Mouse (Mus musculus) megakaryocyte, embryonic 14.5 days (primary cell): ENCODE results near the gene Zhx3.

Source experiments
- FLI1 ChIP-seq: IDR thresholded peaks from 2 replicates; pipeline ENCODE4 v1.6.1; 2012; ENCODE audit warnings: low read length, inconsistent platforms, mixed read lengths
- GATA1 ChIP-seq: IDR thresholded peaks from 3 replicates; pipeline ENCODE4 v1.6.1; 2012; ENCODE audit warnings: mixed read lengths, low read length, inconsistent platforms, borderline replicate concordance

GRCm38 (mm10) chr2:160891697-160892096 is 18.9 kb upstream of the Zhx3 start:
- no peak for TF ChIP-seq GATA1
- TF ChIP-seq FLI1, result no peak
